Mouse (Mus musculus) gastrocnemius, postnatal 25 days (tissue): ENCODE measurements around the gene Col4a4. TPM values are rescaled to one million over a fixed set of nuclear protein-coding genes. Genes with fewer than 3 reads are reported as not detected.

Source experiments
- DNase-seq: peaks from one replicate; pipeline ENCODE4 v3.0.0; 2022
- total RNA-seq, 2 experiments: library from RNA; stranded (reverse); gene quantifications; 1 replicate in 1 of 2; 2 replicates in 1 of 2; pipeline ENCODE4 v1.2.3; 2021

The Col4a4 gene
- total RNA-seq, 2 experiments from 2014 or later = 1.6 to 1.7 TPM

- DNase-seq = no peak
Measured at GRCm38 (mm10) chr1:82414434-82415045, 172.1 kb downstream of the Col4a4 start.

- no peak for DNase-seq
Measured at GRCm38 (mm10) chr1:82412085-82412484, 174.6 kb downstream of the Col4a4 start.

- no peak for DNase-seq
Measured at GRCm38 (mm10) chr1:82411521-82411920, 175.1 kb downstream of the Col4a4 start.

DNA sequence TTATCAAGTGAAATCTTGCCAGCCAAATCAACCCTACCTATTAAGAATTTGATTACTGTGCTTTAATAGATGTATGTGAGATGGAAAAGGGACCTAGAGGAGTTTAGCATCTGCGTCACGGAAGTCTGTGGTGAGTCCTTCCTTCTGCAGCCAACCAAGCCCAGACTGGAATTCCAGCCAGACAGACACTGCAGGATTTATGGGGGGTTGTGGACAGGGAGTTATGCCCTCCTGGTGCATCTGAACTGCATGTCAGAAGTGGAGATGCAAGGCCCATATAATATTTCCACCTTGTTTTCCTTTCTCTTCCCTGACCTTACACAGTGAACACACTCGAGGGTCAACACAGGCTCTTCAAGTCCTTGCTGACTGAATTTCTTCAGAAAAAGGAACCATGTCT, 176.1 kb downstream of the Col4a4 start:
- no peak for DNase-seq

GRCm38 (mm10) chr1:82409271-82409670, 177.4 kb downstream of the Col4a4 start:
- no peak for DNase-seq

- no peak for DNase-seq
Measured at GRCm38 (mm10) chr1:82407786-82408185, 178.9 kb downstream of the Col4a4 start.

Other genes starting within 250 kb of the Col4a4 start
- gene Col4a3, start 72 bp upstream of the Col4a4 start, total RNA-seq = 1 to 10 TPM; 1.0 to 1.3 TPM
- gene Mff, start 138.0 kb upstream of the Col4a4 start, total RNA-seq = 100 to 1,000 TPM; 121 to 123 TPM
- gene Tm4sf20, start 181.6 kb upstream of the Col4a4 start, total RNA-seq = not detected
- gene Gm47791, start 184.4 kb upstream of the Col4a4 start, total RNA-seq = not detected